Mouse (Mus musculus) kidney, adult 2 months (tissue): ENCODE results near the gene Ndufs7.

Source experiments
- CTCF ChIP-seq: fragments of 200-500 bp; conservative IDR thresholded peaks from 2 replicates; pipeline ENCODE4 v1.5.1; 2011; ENCODE audit warnings: low read depth, mild to moderate bottlenecking, control low read depth, low read length, moderate library complexity, mixed read lengths; ENCODE audit not compliant: insufficient read depth, insufficient read length
- POLR2A ChIP-seq: fragments of 200-500 bp; IDR thresholded peaks from one replicate; pipeline ENCODE4 v1.6.1; 2011; ENCODE audit warnings: low read depth, low read length, control low read depth

- TF ChIP-seq CTCF (no peak), POLR2A (no peak)
Measured at GRCm38 (mm10) chr10:80270734-80271181, 21.8 kb downstream of the Ndufs7 start.
